Mouse (Mus musculus) stomach, embryonic 14.5 days (tissue): ENCODE results near the gene Lrrn4cl. TPM values are rescaled to one million over a fixed set of nuclear protein-coding genes. Genes with fewer than 3 reads are reported as not detected.
"Not testable (repeated sequence)": the region's sequence is repeated elsewhere in the genome, so short reads cannot be mapped to it uniquely, and the experiment has no call there.

ENCODE experiments used
- ATAC-seq: fragments of 200-750 bp; cut with Nextera tagmentation; 2 replicates; pipeline ENCODE4 v1.8.0; 2017; ENCODE audit warnings: low read depth, moderate TSS enrichment; ENCODE audit not compliant: insufficient number of reproducible peaks, insufficient read depth, low FRiP score
- H3K27ac ChIP-seq: fragments of 300-500 bp; sonication (generic); 2 replicates; pipeline ENCODE4 v1.5.1; 2014; ENCODE audit warnings: mild to moderate bottlenecking, low read length, moderate library complexity, mixed read lengths
- H3K27me3 ChIP-seq: fragments of 300-500 bp; sonication (generic); 2 replicates; pipeline ENCODE4 v1.6.1; 2014; ENCODE audit warnings: low read length, control low read depth, mixed read lengths; ENCODE audit not compliant: control insufficient read depth, insufficient read depth
- H3K36me3 ChIP-seq: fragments of 300-500 bp; sonication (generic); 2 replicates; pipeline ENCODE4 v1.6.1; 2014; ENCODE audit warnings: mild to moderate bottlenecking, control low read depth, low read length, moderate library complexity, mixed read lengths; ENCODE audit not compliant: control insufficient read depth, insufficient read depth
- H3K4me1 ChIP-seq: fragments of 300-500 bp; sonication (generic); 2 replicates; pipeline ENCODE4 v1.6.1; 2014; ENCODE audit warnings: low read length, control low read depth, mixed read lengths; ENCODE audit not compliant: control insufficient read depth, insufficient read depth
- H3K4me2 ChIP-seq: fragments of 300-500 bp; sonication (generic); replicated peaks from 2 replicates; pipeline ENCODE4 v1.6.1; 2014; ENCODE audit warnings: low read depth, low read length, control low read depth
- H3K4me3 ChIP-seq: fragments of 300-500 bp; sonication (generic); 2 replicates; pipeline ENCODE4 v1.5.1; 2014; ENCODE audit warnings: low read depth, low read length, control low read depth
- H3K9ac ChIP-seq: fragments of 300-500 bp; sonication (generic); replicated peaks from 2 replicates; pipeline ENCODE4 v1.6.1; 2014; ENCODE audit warnings: low read depth, mild to moderate bottlenecking, control low read depth, low read length, moderate library complexity, mixed read lengths
- H3K9me3 ChIP-seq: fragments of 300-500 bp; sonication (generic); 2 replicates; pipeline ENCODE4 v1.6.1; 2016; ENCODE audit warnings: low read depth, low read length, control low read depth; ENCODE audit not compliant: control insufficient read depth
- WGBS: fragments of 180-500 bp; shearing (Covaris S2); extraction: QIAGEN DNeasy Blood & Tissue Kit; methylation state at CpG from one replicate; pipeline ENCODE4 v1.1.7; 2014; 5-methylcytosine and 5-hydroxymethylcytosine counted together
- polyA plus RNA-seq: library from polyadenylated mRNA; unstranded; fragments of >200 nt; fragmentation: Nextera tagmentation; extraction: Ambion mirVana; gene quantifications from 2 replicates; pipeline ENCODE4 v1.2.1, GENCODE M21; 2014

The Lrrn4cl gene
- polyA plus RNA-seq, 1 experiment from 2014 or later, result 1.6 TPM

- H3K4me2 ChIP-seq, result no peak overlapping the region
Observed at GRCm38 (mm10) chr19:8859018-8859417, 8.4 kb downstream of the Lrrn4cl start.

GRCm38 (mm10) chr19:8864265-8864664 lies 13.7 kb downstream of the Lrrn4cl start:
- no peaks in the 10 kb centered on the region for H3K4me1 ChIP-seq
- H3K27ac ChIP-seq, result no peak overlapping the region
- ATAC-seq, result no peak
- H3K4me2 ChIP-seq, result no peak overlapping the region
- no peak overlapping the region for H3K9ac ChIP-seq
- no peaks in the 10 kb centered on the region for H3K27me3 ChIP-seq
- no peak overlapping the region for H3K4me3 ChIP-seq
- WGBS, result 83% methylated on average over 6 of the region's 6 CpGs
- no peaks in the 10 kb centered on the region for H3K9me3 ChIP-seq
- no peaks in the 10 kb centered on the region for H3K36me3 ChIP-seq

More at GRCm38 (mm10) chr19:8859018-8859417, 8.4 kb downstream of the Lrrn4cl start:
- H3K4me3 ChIP-seq, result no peak overlapping the region
- H3K27me3 ChIP-seq, result no peaks in the 10 kb centered on the region
- H3K27ac ChIP-seq, result no peak overlapping the region
- H3K9ac ChIP-seq, result no peak overlapping the region
- WGBS, result 23% methylated on average over 1 of the region's 1 CpGs
- no peaks in the 10 kb centered on the region for H3K36me3 ChIP-seq
- H3K9me3 ChIP-seq, result no peaks in the 10 kb centered on the region
- ATAC-seq, result no peak
- H3K4me1 ChIP-seq, result no peaks in the 10 kb centered on the region

GRCm38 (mm10) chr19:8870381-8870780 lies 19.8 kb downstream of the Lrrn4cl start:
- H3K4me3 ChIP-seq, result peak overlapping the region; percentile 64; the same call in 1 of the 2 replicates

GRCm38 (mm10) chr19:8870838-8871237 lies 20.3 kb downstream of the Lrrn4cl start:
- H3K27ac ChIP-seq, result peak overlapping the region; percentile 39; the same call in 1 of the 2 replicates
- H3K9ac ChIP-seq, result peak overlapping the region; percentile 97; the same call in 1 of the 2 replicates
- ATAC-seq, result no peak
- H3K9me3 ChIP-seq, result no peaks in the 10 kb centered on the region
- peaks cover 26% of the 10 kb centered on the region for H3K36me3 ChIP-seq
- WGBS, result 38% methylated on average over 9 of the region's 9 CpGs
- peaks cover 7% of the 10 kb centered on the region for H3K4me1 ChIP-seq
- peak overlapping the region; percentile 64 for H3K4me3 ChIP-seq
- no peaks in the 10 kb centered on the region for H3K27me3 ChIP-seq
- H3K4me2 ChIP-seq, result peak overlapping the region; percentile 44

More at GRCm38 (mm10) chr19:8870381-8870780, 19.8 kb downstream of the Lrrn4cl start:
- H3K27me3 ChIP-seq, H3K4me2 ChIP-seq, H3K4me1 ChIP-seq, H3K27ac ChIP-seq, H3K9me3 ChIP-seq, ATAC-seq, H3K9ac ChIP-seq: not testable (repeated sequence)
- 77% methylated on average over 3 of the region's 3 CpGs for WGBS
- peaks cover 22% of the 10 kb centered on the region for H3K36me3 ChIP-seq

GRCm38 (mm10) chr19:8871267-8872186 lies 21.0 kb downstream of the Lrrn4cl start, which contains the start of gene Ubxn1:
Gene Ubxn1 (plus strand): TSS chr19:8871496.
- H3K36me3 ChIP-seq, result peaks cover 28% of the 10 kb centered on the region
- peak within 1 kb of the TSS; percentile 97 for H3K9ac ChIP-seq
- H3K27me3 ChIP-seq, result no peaks in the 10 kb centered on the region
- ATAC-seq, result peak; percentile 96
- H3K4me3 ChIP-seq, result peak within 1 kb of the TSS; percentile 64
- H3K27ac ChIP-seq, result peak within 1 kb of the TSS; percentile 77
- H3K4me1 ChIP-seq, result peaks cover 7% of the 10 kb centered on the region
- peak within 1 kb of the TSS; percentile 77 for H3K4me2 ChIP-seq
- under 1% methylated on average over 55 of the region's 59 CpGs for WGBS
- no peaks in the 10 kb centered on the region for H3K9me3 ChIP-seq

GRCm38 (mm10) chr19:8872266-8872840 lies 21.8 kb downstream of the Lrrn4cl start:
- Histone ChIP-seq H3K9ac (peak overlapping the region; percentile 97), H3K4me3 (peak overlapping the region; percentile 64), H3K4me2 (peak overlapping the region; percentile 77), H3K27me3 (no peaks in the 10 kb centered on the region), H3K4me1 (peaks cover 7% of the 10 kb centered on the region), H3K36me3 (peaks cover 31% of the 10 kb centered on the region), H3K27ac (peak overlapping the region; percentile 77; the same call in 1 of the 2 replicates), H3K9me3 (no peaks in the 10 kb centered on the region)
- WGBS, result 58% methylated on average over 10 of the region's 10 CpGs
- ATAC-seq, result no peak

- H3K27me3 ChIP-seq, result no peaks in the 10 kb centered on the region
- WGBS, result 95% methylated on average over 7 of the region's 7 CpGs
- H3K9me3 ChIP-seq, result no peaks in the 10 kb centered on the region
- peaks cover 7% of the 10 kb centered on the region for H3K4me1 ChIP-seq
- H3K27ac ChIP-seq, result no peak overlapping the region
- no peak overlapping the region for H3K9ac ChIP-seq
- H3K36me3 ChIP-seq, result peaks cover 36% of the 10 kb centered on the region
- ATAC-seq, result no peak
- no peak overlapping the region for H3K4me3 ChIP-seq
- no peak overlapping the region for H3K4me2 ChIP-seq
Observed at GRCm38 (mm10) chr19:8875031-8875430, 24.5 kb downstream of the Lrrn4cl start.

- no peaks in the 10 kb centered on the region for H3K9me3 ChIP-seq
- H3K27ac ChIP-seq, result peak within 1 kb of the TSS; percentile 85
- H3K4me3 ChIP-seq, result peak within 1 kb of the TSS; percentile 85
- WGBS, result under 1% methylated on average over 42 of the region's 42 CpGs
- H3K4me2 ChIP-seq, result peak within 1 kb of the TSS; percentile 84
- H3K4me1 ChIP-seq, result no peaks in the 10 kb centered on the region
- peak; percentile 96 for ATAC-seq
- H3K36me3 ChIP-seq, result peaks cover 13% of the 10 kb centered on the region
- no peaks in the 10 kb centered on the region for H3K27me3 ChIP-seq
- H3K9ac ChIP-seq, result peak within 1 kb of the TSS; percentile 83
Observed at GRCm38 (mm10) chr19:8880311-8881033, 29.9 kb downstream of the Lrrn4cl start, which contains the start of gene Uqcc3. Gene Uqcc3 (minus strand): TSS chr19:8880923.
